Mouse (Mus musculus): Measurements from ENCODE around the gene Acox3. TPM values are rescaled to one million over a fixed set of nuclear protein-coding genes. Genes with fewer than 3 reads are reported as not detected.

The Acox3 gene
- polyA plus RNA-seq, 1 experiment from 2014 or later: 15.5 TPM

DNA sequence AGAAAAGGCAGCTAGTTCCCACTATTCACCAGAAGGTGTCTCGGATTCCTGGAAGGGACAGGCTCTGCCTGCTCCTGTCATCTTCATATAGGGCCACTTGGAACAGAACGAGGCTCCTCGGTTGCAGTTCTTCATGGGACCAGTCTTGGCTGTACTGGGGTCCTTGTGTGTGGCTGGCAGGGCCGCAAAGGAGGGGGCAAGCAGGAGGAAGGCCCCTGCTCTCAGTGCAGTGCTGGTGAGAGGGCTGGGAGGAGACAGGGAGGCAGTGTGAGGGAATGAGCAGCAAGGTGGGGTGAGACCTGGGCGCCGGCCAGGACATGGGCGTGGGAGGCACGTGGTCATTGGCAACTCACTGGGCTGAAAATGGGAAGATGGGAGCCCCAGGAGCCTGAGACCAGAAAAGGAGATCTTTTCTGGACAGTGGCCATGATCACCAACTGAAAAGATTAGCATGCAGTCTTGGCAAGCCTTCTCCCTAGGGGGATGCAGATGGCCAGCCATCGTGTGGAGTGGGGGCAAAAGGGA is 79.2 kb downstream of the Acox3 start:
- H3K27me3 ChIP-seq: no peaks in the 10 kb centered on the region
- no peak for ATAC-seq (replicated peaks)
- no peak overlapping the region for H3K27ac ChIP-seq (replicated peaks)
- no peak overlapping the region for H3K4me2 ChIP-seq (replicated peaks)
- no peaks in the 10 kb centered on the region for H3K9me3 ChIP-seq
- H3K9ac ChIP-seq (replicated peaks): no peak overlapping the region
- H3K4me3 ChIP-seq: no peak overlapping the region
- 80% methylated on average over 9 of the region's 9 CpGs for WGBS
- no peaks in the 10 kb centered on the region for H3K4me1 ChIP-seq
- H3K36me3 ChIP-seq: no peaks in the 10 kb centered on the region

Other genes with a start within 250 kb of the Acox3 start
- not detected in 2 replicates for gene Hmx1, start 193.9 kb upstream of the Acox3 start, polyA plus RNA-seq (2015; fragmentation: Nextera tagmentation; extraction: Ambion mirVana)
- gene Cpz, start 57.3 kb upstream of the Acox3 start, polyA plus RNA-seq (2015; fragmentation: Nextera tagmentation; extraction: Ambion mirVana): 1.2 and 1.6 TPM in 2 replicates
- 8.3 and 8.7 TPM in 2 replicates for gene Trmt44, start 8.0 kb upstream of the Acox3 start, polyA plus RNA-seq (2015; fragmentation: Nextera tagmentation; extraction: Ambion mirVana)
- gene Htra3, start 96.7 kb downstream of the Acox3 start, polyA plus RNA-seq (2015; fragmentation: Nextera tagmentation; extraction: Ambion mirVana): 9.6 and 10.9 TPM in 2 replicates
- 1.5 and 1.9 TPM in 2 replicates for gene Sh3tc1, start 156.9 kb downstream of the Acox3 start, polyA plus RNA-seq (2015; fragmentation: Nextera tagmentation; extraction: Ambion mirVana)
- 8.5 and 9.1 TPM in 2 replicates for gene Ablim2, start 174.8 kb downstream of the Acox3 start, polyA plus RNA-seq (2015; fragmentation: Nextera tagmentation; extraction: Ambion mirVana)

Data from forebrain, embryonic 15.5 days (tissue).